Mouse (Mus musculus): ENCODE measurements around the gene Ndufb2. TPM values are rescaled to one million over a fixed set of nuclear protein-coding genes. Genes with fewer than 3 reads are reported as not detected.

The Ndufb2 gene
- polyA plus RNA-seq, 1 experiment from 2014 or later, result 575 TPM

DNA sequence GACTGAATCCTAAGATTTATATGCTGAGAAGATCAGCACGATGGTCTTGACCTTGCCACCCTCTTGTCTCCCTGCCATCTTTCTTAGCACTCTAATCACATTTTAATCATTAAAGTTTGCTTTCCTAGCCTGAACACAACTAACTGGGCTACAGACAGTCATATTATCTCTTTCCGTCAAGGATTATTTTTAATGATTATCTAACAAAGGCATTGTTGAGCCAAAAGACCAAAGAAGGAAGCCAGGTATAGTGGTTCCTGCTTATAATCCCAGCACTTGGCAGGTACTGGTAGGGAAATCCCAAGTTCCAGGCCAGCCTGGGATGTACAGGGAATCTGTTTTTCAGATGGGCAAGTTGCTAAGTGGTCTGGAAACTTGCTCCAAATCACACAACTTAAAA is 18.9 kb downstream of the Ndufb2 start:
- Histone ChIP-seq H3K4me1 (replicated peaks; ENCODE audit: insufficient read depth, low read length) (no peaks in the 10 kb centered on the region), H3K27me3 (ENCODE audit: insufficient read depth, low read length) (no peaks in the 10 kb centered on the region), H3K9ac (ENCODE audit: low read depth, low read length) (no peak overlapping the region), H3K9me3 (replicated peaks; ENCODE audit: low read length) (no peaks in the 10 kb centered on the region), H3K4me3 (replicated peaks; ENCODE audit: low read depth, low read length) (no peak overlapping the region), H3K4me2 (ENCODE audit: low read length) (no peak overlapping the region), H3K27ac (no peak overlapping the region), H3K36me3 (ENCODE audit: insufficient read depth, low read length) (peaks cover 14% of the 10 kb centered on the region; the same call in 1 of the 2 replicates)
- no peak for ATAC-seq (replicated peaks; ENCODE audit: low FRiP score, low read depth)
- no peak for TF ChIP-seq CTCF (IDR thresholded peaks at IDR 0.05; ENCODE audit: low read depth)
- 83% methylated on average over 2 of the region's 2 CpGs for WGBS
- DNase-seq (ENCODE audit: low spot score), result no peak

Other genes starting within 250 kb of the Ndufb2 start
- 46.8 and 57.3 TPM in 2 replicates for gene Slc37a3, start 214.9 kb upstream of the Ndufb2 start, polyA plus RNA-seq (2015; fragmentation: Nextera tagmentation; extraction: Ambion mirVana)
- gene Rab19, start 211.4 kb upstream of the Ndufb2 start, polyA plus RNA-seq (2015; fragmentation: Nextera tagmentation; extraction: Ambion mirVana), result 4.2 and 4.3 TPM in 2 replicates
- gene Mkrn1, start 172.1 kb upstream of the Ndufb2 start, polyA plus RNA-seq (2015; fragmentation: Nextera tagmentation; extraction: Ambion mirVana), result 62.7 and 66.8 TPM in 2 replicates
- 12.8 and 13.3 TPM in 2 replicates for gene Dennd2a, start 34.7 kb upstream of the Ndufb2 start, polyA plus RNA-seq (2015; fragmentation: Nextera tagmentation; extraction: Ambion mirVana)
- gene Adck2, start 18.7 kb upstream of the Ndufb2 start, polyA plus RNA-seq (2015; fragmentation: Nextera tagmentation; extraction: Ambion mirVana), result 25.8 and 33.1 TPM in 2 replicates
- gene Gm42420, start 6.8 kb upstream of the Ndufb2 start, polyA plus RNA-seq (2015; fragmentation: Nextera tagmentation; extraction: Ambion mirVana), result 0.97 TPM in 1 of 2 replicates, not detected in the other
- gene Braf, start 132.9 kb downstream of the Ndufb2 start, polyA plus RNA-seq (2015; fragmentation: Nextera tagmentation; extraction: Ambion mirVana), result 7.6 and 8.4 TPM in 2 replicates
- gene Mrps33, start 218.4 kb downstream of the Ndufb2 start, polyA plus RNA-seq (2015; fragmentation: Nextera tagmentation; extraction: Ambion mirVana), result 220 and 245 TPM in 2 replicates

All from kidney, postnatal 0 days (tissue).